Mouse (Mus musculus): Measurements from ENCODE around the gene Cflar.

Cflar gene

DNA sequence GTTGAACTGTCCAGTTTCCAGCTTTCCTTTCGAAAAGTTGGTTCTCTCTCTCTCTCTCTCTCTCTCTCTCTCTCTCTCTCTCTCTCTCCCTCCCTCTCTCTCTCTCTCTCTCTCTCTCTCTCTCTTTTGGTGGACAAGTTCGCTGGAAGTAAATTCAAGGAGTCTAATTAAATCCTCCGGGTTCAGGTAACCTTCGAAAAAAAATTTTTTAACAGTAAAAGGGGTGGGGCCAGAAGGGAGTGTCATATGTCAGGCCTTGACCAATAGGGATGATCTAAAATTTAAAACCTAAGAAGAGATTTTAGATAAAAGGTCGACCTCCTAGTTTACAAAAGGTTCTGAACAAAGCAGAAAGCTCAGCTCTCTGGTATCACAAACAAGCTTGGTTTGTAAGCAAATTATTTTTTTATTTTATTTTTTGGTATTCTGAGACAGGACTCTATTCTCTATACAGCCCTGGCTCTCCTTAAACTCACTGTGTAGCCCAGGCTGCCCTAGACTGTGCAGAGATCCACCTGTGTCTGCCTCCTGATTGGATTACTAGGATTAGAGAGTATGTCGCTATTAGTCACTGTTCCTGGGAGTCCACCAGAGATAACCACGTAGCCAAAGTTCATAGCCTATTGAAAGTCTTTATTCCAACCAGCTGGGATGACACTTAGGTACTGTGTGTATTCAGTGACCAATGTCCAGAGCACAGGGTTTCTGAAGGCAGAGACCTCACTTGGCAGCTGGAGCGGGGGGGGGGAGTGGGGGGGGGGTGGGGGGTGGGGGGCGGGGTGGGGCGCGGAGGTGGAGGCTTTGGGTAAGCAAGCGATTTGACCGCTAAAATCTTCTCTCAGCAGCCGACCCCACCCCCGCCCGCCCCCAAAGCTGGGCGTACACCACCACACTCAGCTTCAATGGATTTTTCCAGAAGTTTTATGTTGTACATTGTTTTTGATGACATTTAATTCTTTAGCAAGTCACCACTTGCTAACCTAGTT lies 1.1 kb downstream of the Cflar start:
- peak; percentile 70 for DNase-seq

DNA sequence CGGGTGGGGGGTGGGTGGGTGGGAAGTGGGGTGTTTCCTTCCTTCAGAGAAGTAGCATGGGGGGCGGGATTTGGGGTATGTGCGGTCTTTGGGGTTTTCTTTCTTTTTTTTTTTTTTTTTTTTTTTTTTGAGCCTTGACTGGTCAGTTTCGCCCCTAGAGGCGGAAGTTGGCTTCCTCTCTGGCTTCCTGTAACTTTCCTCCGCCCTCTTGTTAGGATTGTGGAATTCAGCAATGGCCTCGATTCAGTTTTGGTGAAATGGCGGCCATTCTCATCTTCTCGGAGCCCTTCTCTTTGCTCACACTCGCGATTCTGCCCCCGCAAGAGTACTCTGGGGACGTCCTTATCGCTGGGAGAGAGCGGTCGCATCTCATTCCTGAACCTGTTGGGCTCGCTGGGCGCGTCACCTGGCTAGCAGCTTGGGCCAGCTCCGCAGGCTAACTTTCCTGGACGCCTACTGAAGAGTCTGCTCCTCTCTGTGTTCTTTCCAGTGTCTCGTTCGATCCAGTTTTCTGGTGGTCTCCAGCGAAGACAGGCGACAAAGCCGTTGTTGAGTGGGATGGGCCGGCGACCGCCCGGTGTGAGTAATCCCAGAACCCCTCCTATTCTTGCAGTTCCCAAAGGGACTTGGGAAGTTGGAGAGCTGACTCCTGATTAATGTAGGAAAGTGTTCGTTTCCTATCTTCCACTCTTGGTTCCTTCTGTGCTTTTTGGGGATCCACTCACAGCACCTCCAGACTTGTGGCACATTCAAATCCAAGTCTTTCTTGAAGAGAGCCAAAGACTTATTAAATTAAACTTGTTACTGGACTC lies 2.0 kb downstream of the Cflar start:
- DNase-seq = peak; percentile 73

DNA sequence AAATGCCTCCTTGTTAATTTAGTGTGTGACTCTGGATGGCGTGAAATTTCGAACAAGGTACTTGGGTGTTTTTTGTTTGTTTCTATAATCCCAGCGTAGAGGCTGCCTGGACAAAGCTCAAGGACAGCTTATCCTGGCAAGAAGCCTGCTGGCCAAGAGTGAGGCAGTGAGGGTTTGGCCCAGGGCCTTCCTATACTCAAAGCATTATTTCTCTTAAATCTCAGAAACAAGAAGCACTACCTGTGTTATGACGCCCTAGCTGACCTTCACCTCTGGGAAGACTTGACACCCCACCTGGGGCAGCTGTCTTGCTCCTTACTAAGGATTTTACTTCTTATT lies 2.6 kb downstream of the Cflar start:
- peak; percentile 85 for DNase-seq

DNA sequence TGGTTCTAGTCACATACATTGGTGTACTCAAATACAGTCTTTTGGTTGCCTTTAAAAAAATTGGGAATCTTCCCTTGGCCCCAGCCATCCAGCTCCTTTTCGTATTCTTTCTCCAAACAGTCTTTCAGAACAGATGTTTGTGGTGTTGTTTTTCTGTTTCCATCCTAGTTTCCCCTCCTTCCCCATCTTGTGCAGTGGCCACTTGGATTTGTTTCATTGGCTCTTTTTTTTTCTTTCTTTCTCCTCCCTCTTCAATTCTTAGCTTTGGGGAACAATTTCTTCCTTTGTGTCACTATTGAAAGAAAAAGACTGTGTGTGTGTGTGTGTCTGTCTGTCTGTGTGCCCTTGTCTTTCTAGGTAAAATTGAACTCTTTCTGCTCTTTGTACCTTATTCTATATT lies 3.1 kb downstream of the Cflar start:
- no peak for DNase-seq

DNA sequence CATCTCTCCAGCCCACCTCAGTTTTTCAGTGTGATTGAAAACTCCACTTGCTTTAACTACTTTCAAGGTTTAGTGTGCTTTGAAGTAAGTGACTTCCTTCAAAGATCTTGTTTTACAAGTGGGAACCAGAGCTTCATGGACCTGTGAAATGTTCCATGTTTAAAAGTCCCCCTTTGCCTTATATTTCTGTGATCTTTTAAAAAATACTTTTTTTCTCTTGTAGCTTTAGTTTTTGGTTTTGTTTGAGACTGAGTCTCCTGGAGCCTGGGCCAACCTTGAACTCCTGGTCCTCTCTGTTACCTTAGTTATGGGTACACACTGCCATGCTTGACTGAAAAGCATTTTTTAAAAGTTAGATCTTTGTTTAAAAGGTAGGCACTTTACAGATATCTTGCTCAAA lies 4.2 kb downstream of the Cflar start:
- DNase-seq = peak; percentile 9

DNA sequence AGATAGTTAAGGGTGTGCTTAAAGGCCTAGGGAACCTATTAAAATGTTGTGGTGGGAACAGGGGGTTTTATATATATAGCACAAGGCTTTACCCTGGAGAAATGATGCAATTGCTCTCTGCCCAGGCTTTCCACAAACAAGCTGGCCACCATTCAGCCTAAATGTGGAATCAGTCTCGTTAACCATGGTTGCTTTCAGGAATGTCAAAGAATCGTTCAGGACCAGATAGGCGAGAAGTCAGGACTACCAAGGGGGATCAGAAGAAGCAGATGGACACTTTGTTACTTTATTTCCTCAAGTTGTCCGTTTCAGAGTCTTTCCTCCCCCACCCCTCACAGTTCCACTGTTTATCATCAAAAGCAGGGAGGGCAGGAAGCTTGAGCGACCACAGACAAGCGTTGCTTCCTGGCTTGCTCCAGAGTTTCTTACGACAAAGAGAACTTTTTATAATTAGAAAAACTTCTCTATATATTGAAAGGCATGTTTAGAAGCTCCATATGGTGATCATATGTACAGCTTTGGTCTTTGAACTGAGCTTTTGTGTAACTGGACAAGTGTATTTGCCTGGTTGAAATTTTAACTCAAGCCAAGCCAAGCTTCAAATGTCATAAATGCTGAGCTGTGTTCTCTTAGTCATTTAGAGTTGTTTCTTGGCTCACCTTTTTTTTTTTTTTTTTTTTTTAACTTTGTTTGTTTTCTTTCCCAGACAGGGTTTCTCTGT lies 5.0 kb downstream of the Cflar start:
- DNase-seq = peak; percentile 2

DNA sequence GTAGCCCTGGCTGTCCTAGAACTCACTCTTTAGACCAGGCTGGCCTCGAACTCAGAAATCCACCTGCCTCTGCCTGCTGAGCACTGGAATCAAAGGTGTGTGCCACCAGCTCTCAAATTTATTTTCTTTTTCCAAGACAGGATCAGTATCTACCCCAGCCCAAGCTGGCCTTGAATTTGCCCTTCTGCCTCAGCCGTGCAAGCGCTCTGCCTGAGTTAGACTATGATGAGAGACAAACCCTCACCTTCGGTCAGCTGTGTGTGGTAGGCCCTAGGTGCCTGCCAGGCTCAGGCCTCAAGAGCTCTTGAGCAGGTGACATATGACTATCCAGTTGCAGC lies 5.5 kb downstream of the Cflar start:
- DNase-seq = no peak

DNA sequence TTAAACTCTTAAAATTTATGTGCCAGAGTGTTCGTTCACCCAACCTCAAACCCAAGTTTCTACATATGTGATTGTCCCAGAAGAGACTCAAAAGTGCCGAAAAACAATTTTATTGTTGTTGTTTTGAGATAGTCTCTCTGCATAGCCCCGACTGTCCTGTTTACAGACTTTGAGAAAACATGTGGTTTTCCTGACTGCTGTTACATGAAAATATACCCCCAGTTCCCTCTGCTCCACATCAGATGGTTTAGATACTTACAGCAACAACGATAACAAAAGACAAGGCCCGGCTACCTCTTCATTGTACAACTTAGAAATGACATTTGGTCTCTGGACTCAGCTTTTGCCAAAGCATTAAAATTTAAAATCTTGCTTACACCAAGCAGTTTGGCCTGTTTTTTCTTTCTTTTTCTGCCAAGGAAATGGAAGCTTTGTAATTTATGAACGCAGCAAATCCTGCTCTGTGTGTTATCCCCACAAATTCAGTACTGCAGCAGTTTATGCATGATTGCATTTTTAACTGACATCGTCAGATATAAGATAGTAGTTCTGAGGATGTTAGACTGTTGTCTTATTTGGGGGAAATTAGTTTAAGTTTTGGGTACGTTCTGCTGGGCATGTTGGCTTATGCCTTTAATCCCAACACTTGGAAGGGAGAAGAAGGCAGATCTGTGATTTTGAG lies 6.4 kb downstream of the Cflar start:
- DNase-seq = peak; percentile 2

DNA sequence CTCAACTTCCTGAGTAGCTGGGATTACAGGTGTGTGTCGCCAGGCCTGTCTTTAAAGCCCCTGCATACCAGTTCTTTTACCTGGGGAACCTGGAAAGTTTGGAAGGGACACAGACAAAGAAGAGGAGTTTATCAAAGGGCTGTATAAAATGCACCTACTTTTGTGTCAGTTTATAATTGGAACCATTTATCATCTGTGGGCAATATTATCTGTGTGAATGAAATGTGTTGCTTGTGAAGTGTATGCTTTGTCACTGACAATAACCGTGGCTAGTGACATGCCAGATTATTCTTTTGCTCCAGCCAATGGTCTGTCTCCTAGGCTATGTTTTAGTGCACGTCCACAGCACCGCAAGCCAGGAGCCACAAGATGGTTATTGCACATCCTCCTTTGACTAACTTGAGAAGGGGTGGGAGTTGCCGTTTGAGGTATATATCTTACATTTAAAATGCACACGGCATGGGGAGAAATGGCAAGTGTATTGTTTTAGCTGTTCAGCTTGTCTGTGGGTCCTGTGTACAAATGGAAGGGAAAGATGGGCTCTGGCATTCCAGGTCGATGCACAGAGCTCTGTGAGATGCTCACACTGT lies 8.1 kb downstream of the Cflar start:
- peak; percentile 0 for DNase-seq

DNA sequence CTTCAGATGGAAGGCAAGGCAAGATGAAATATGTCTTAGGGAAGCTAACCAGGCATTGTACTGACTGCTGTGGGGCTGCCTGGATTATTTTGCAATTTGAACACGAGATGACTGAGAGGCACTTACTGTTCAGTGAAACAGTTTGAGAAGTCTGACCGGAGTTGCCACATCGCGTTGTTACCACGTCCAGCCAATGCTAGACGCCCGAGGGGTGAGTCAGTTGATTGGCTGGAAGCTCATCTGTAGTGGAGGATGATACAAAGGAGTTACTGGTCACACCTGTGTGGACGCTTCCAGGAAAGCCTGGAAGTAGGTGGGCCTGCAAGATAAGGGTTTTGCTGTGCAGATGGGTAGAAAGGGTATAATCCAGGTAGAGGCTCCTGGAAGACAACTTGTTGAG lies 8.8 kb downstream of the Cflar start:
- peak; percentile 6 for DNase-seq

DNA sequence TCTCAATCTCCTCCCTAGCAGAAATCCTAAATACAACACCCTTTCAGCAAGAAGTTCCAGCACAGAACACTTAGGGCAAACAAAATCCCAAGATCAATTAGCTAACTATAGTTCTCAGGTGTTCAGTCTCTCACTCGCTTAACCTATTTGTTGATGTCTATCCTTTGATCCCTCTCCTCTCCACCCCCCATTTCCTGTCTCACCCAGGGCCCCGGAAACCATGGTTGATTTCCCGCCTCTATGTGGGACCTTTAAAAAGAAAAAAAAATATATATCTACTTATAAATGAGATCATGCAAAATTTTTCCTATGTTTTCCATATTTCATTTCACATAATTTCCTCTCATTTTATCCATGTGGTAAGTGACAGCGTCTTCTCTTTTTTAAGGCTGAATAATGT lies 9.7 kb downstream of the Cflar start:
- peak; percentile 1 for DNase-seq

DNA sequence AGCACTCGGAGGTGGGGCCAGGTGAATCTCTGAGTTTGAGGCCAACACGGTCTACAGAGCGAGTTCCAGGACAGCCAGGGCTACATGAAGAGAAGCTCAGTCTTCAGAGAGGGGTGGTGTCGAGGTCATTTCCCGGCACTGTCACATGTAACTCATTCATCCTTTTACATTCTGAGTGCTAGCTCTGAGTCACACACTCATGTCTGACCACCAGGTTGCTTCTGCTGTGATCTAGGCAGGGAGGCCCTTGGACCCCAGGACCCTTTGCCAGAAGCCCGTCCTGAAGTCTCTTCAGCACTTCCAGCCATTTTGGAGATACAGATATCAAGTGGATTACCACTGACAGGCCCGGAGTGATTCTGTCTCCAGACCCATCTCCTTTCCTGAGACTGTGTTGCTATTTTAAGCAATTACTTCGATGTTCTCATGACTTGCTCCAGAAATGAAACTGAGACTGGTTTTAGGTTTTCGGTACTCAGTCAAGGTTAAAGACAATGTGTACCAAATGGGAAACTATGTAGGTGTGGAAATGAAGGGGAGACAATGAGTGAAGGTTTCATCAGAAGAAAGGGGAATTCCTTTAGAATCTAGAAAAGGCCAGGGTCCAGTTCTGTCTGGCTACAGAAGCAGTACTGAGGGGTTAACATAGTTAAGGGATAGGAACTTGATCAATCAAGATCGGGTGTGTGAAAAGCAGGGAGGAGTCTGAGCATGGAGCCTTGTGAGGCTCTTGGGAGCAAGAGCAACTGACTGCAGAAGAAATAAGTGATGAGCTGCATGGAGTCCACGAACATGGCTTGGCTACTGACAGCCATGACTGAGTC lies 11.0 kb downstream of the Cflar start:
- peak; percentile 4 for DNase-seq

DNA sequence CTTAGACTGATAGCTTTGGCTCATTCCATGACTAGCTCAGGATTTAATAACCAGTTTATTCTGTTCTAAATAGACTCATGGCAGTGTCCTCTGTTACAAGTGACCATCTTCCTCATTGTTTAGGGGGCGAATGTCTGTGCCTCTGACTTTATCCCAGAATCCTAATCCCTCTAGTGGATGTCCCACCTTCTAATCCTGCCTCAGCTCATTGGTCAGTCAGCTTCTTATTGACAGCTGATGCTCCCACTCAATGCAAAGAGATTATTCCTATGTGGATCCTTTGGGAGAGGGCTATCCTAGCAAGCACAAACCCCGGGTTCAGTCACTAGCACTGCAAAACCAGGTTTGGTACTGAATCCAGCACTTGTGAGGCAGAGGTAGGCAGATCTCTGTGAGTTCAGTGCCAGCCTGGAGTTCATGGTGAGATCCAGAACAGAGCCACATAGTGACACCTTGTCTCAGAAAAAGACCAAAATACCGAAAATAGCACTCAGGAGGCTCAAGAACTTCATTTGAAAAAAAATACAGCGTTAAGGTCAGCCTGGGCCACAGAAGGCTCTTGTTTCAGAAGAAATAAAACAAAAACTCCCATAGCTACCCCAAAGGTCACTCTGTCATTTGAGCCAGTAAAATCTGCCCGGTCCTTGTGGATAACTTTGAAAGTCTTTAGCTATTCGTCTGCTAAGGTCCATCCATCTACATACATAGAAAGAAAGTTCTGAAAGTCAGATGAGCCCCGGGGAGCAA lies 11.9 kb downstream of the Cflar start:
- peak; percentile 14 for DNase-seq

DNA sequence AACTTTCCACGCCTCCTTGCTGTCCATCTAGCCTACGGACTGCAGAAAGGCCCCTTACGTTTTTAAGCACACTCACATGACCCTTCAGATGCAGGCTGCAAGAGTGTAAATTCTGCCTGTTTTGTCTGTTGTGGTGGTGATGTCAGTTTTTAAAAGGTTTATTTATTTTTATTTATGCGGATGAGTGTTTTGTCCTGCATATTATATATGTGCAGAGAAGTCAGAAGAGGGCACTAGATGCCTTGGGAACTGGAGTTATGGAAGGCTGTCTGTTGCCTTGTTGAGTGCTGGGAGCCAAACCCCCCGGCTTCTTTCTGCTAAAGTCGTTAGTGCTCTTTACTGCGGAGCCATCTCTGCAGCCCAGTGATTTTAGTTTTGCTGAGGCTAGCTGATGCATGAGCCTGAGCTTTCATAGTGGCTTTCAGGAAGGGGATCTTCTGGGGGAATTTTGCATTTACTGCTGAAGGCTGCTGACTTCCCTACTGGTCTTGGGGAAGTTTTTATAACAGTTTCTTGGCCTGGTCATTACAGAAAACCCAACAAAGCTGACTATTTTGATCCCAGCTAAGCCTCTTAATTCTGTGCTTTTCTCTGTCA lies 12.6 kb downstream of the Cflar start:
- DNase-seq = no peak

DNA sequence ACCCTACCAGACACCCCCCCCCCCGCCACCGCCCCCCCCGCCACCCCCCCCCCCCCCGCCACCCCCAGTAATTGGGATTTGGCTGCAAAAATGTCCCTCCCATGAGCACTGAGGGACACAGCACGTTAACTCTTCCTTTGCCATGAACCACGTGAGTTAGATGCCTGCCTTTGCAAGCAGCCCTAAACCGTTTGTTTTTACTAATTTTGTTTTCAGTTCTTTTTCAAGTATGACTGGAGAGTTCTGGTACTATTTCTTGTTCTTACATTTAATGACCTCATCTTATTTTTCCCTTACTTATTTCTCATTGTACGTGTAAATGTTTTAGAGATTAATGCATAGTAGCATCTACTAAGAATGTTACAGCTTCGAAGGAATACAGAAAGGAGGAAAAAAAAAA lies 13.2 kb downstream of the Cflar start:
- DNase-seq = no peak

DNA sequence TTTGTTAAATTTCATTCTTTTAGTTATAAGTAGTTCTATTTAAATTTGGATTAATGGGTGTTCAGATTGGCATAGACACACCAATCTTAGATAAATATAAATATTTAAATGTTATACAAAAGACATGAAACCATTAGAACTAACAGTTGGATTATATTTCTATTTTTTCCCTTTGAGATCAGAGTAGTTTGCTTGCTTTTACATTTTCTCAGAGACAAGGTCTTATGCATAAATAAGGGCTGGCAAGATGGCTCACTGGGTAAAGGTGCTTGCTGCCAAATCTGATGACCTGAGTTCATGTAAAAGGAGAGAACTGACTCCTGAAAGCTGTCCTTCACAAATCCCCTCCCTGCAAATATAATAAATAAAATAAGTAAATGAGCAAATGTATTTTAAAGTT lies 13.8 kb downstream of the Cflar start:
- DNase-seq = no peak

DNA sequence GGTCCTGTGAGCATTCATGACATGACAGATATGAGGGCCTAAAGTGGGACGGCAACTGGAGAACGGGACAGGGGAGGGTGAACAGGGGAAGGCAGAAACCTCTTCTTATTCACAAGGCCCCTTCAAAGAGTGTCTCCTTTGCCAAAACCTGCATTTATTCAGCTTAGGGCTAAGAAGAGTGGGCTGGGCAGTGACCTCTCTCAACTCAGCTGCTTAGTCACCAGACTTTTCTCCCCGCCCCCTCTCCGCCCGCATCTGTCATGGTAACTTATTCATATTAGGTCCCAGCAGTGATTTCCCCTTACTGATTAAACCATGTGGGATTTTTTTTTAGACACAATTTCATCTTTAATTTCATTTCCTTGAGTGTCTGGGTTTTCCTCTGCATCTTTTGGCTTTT lies 14.5 kb downstream of the Cflar start:
- no peak for DNase-seq

DNA sequence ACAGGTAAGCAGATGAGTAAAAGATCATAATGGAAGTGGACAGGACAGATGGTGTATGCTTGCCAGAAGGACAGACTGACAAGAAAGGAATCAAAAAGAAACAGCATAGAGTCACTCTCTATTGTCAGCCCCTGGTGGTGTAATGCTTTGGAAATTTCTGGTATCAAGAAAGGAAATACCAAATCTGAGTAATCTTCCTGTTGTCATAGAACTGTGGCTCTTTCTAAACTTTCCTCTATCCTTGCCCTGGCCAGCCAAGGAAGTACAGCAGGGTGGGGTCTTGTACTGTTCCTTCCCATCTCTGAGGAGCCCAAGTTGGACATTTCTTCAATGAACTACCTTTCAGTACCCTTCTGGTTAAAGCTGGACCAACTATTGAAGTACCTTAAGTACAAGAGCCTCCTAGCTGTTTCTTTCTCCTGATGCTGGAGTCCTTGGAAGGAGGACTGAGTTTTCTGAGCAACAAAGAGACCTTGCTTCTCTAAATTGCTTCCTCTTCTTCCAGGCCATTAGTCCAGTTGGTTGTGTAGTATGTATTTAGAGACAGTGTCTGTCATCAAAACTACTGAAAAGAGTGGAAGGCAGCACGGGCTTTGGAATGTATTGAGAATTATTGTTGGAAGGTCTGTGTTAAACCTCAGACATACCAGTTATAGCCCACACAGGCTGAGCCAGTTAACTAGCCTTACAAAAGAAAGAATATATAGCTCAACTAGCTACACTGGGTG lies 15.9 kb downstream of the Cflar start:
- DNase-seq = no peak

DNA sequence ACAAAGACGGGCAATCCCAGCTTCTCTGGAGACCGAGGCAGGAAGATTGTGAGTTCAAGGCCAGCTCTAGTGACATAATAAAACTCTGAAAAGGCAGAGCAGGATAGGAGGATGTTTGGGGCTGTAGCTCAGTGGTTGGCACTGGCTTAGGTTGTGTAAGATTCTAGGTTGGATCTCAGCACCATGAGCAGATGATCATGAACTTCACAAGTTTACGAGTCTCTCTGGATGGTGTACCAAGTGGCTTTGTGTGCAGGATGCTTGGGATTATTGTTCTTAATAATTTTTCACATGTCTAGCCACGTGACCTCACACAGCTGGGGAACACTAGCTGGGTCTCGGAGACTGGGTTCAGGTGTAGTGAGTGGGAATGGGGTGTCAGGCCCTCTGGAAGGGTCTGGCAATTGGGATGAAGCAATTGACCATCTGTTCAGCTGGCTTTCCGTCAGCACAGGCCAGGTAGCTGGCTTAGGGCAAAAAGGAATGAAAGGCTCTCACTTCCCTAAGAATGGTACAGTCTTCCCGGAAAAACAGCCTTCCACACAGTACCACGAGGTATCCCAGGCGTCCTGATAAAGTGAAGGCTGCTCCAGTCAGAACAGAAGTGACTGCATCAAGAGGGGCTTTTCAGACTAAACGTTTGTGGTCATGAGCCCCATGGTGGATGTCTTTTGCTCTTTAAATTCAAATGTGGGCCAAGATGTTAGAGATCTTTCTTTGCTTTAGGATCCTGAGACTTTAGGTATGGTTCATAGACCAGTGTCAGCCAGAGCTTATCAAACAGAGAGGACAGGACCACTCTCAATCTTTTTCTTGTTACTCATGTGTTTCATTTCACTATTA lies 16.7 kb downstream of the Cflar start:
- peak; percentile 79 for DNase-seq

Data from cerebellum, adult 9-10 months (tissue).